Mouse (Mus musculus) small intestine, adult 2 months (tissue): ENCODE measurements at regions not wholly inside any gene's neighbourhood (a gene's known extent, or its start where the extent isn't known, plus 50 kb on each side); places are given as distances from the start of the nearest gene placed in this dataset.

ENCODE experiments used
- CTCF ChIP-seq: fragments of 200-500 bp; IDR thresholded peaks from 2 replicates; pipeline ENCODE4 v1.5.1; 2012; ENCODE audit warnings: low read depth, mild to moderate bottlenecking, control low read depth, inconsistent platforms, low read length, moderate library complexity, mixed read lengths; ENCODE audit not compliant: insufficient replicate concordance, insufficient read length; ENCODE audit errors: extremely low read depth
- POLR2A ChIP-seq: fragments of 200-500 bp; IDR thresholded peaks from 2 replicates; pipeline ENCODE4 v1.6.1; 2012; ENCODE audit warnings: low read depth, mild to moderate bottlenecking, control low read depth, inconsistent platforms, low read length, moderate library complexity

DNA sequence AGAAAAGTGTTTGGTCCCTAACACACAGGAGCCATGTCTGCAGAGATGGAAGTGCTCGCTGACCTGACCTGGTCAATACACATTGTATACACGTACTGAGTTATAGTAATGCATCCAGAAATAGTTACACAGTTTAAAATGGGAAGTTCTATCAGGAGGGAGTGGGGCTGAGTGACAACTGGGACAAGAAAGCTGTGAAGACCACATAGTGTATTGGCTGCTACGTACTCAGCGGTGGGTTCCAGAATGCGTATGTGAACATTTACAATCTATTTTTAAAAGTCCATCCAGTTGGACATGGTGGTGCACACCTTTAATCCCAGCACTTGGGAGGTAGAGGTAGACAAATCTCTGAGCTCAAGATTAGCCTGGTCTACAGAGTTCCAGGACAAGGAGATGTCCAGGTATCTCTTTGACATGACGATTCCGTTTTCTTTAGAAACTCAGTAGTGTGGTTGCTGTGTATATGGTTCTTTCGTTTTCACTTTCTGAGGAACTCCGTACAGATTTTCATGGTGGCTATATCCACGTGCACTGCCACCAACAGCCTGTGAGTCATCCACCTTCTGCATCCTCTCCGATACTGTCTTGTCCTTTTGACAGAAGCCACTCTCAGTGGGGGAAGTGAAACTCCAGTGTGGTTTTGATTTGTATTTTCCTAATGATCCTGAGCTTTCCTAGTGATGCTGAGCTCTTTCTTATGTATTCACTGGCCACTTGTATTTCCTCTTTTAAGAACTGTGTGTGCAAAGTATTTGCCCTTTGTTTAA, 110.1 kb upstream of the Pde7b start:
- TF ChIP-seq POLR2A (no peak), CTCF (no peak)
